Mouse (Mus musculus) frontal cortex, postnatal 25 days (tissue): ENCODE results near the gene Olfr1016.

Source experiments
- DNase-seq, 2 experiments: peaks; one replicate each; pipeline ENCODE4 v3.0.0; 2022; ENCODE audit warnings: low spot score in 2 of 2

The Olfr1016 gene

GRCm38 (mm10) chr2:85802444-85802843 is at the start of gene Olfr1016:
Gene Olfr1016 (minus strand): TSS chr2:85802544.
- no peak for DNase-seq

- no peak for DNase-seq
Observed at GRCm38 (mm10) chr2:85846730-85847129, 44.4 kb upstream of the Olfr1016 start, which contains the start of gene Olfr1020. Gene Olfr1020 (plus strand): TSS chr2:85847030.

DNA sequence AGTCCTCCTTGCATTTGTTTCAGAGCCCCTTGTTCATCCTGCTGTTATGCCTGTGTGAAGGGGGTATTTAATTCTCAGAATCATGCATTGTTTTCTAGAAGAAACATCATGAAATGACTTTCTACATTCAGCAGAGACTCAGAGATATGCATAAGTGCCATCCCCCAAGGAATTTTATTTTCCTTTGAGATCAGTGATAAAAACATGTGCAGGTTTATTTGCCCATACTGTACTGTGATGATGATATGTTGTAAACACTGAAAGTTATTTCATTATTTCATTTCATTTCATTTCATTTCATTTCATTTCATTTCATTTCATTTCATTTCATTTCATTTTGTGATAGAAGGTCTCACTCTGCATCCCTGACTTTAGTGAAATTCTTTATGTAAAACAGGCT is 43.0 kb upstream of the Olfr1016 start, which contains the start of gene Olfr1019:
Gene Olfr1019, minus strand, starts transcription at position 101 of the 400 bp plus-strand sequence.
- DNase-seq: no peak

DNA sequence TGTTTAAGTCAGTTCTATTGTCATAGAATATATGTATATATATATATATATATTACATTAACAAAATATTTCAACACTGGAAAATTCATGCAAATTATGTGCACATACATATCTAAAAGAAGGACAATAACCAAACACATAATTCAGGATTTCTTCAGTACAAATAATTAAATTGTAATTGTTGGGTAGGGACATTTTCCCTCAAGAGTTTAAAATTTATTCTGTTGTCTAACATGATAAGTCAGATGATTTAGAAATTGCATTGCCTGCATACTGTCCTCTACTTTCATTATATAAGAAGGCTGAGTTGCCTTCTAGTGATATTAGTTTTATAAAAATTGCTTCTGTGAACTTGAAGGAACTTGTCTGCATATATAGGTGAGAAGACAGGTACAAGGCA is 15.8 kb upstream of the Olfr1016 start, which contains the start of gene Olfr1018:
Gene Olfr1018, plus strand, starts transcription at position 301 of the 400 bp plus-strand sequence.
- no peak for DNase-seq

GRCm38 (mm10) chr2:85804501-85804900 is 2.2 kb upstream of the Olfr1016 start:
- no peak for DNase-seq

- no peak for DNase-seq
Observed at GRCm38 (mm10) chr2:85792331-85792730, 10.0 kb downstream of the Olfr1016 start.

DNA sequence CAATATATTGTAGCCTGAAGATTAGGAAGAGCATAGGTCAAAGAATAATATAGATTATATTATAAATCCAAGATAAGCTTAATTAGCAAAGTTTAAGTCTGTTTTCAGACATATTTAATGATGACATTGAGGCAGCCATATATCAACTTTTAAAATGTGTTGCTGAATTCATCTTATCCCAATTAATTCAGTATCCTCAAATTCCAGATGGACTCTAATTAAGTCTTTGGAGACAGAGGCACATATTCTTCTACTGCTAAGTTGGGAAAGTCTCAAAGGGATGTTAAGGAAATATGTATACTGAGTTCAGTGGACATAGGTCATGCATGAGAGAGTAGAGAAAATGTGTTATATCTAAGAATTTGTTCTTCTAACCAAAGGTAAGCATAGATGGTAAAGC is 20.6 kb downstream of the Olfr1016 start, which contains the start of gene Olfr1015:
Gene Olfr1015, plus strand, starts transcription at position 301 of the 400 bp plus-strand sequence.
- no peak for DNase-seq

- DNase-seq: no peak
Observed at GRCm38 (mm10) chr2:85772413-85772812, 29.9 kb downstream of the Olfr1016 start, which contains the start of gene Olfr1014. Gene Olfr1014 (plus strand): TSS chr2:85772713.

DNA sequence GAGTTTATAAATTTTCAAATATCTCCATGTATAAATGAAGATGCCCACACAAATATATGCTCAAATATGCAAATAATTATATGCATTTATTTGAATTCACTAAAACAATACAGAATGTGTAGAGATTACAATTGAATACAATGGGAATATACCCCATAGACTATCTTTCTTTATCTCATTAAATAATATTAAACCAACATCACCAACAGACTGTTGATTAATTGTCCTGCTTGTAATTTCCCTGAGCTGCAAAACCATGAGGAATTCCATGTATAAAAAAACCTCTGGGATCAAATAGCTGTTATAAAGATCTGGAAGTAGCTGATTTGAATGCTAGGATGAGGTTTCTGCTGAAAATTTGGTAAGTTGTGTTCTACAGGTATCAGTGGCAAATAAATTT is 35.5 kb downstream of the Olfr1016 start, which contains the start of gene Olfr1013:
Gene Olfr1013, plus strand, starts transcription at position 301 of the 400 bp plus-strand sequence.
- DNase-seq: no peak

DNA sequence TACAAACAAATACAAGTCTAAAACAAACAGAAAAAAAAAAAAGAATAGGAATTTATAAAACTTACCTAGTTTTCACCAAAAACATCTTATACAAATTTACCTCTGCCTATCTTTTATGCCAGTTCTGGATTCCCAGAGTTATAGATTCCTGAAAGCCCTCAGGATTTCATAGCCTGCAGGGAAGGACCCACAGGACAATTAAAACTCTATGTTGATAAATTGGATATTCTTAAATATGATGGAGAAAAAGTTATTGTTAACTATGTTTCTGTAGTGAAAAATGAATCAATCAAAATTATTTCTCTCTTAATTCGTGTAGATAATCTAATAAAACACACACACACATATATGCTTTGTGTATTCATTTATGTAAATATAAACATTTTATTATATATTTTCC is 39.7 kb downstream of the Olfr1016 start, which contains the start of gene Olfr1012:
Gene Olfr1012, minus strand, starts transcription at position 101 of the 400 bp plus-strand sequence.
- DNase-seq: no peak

DNA sequence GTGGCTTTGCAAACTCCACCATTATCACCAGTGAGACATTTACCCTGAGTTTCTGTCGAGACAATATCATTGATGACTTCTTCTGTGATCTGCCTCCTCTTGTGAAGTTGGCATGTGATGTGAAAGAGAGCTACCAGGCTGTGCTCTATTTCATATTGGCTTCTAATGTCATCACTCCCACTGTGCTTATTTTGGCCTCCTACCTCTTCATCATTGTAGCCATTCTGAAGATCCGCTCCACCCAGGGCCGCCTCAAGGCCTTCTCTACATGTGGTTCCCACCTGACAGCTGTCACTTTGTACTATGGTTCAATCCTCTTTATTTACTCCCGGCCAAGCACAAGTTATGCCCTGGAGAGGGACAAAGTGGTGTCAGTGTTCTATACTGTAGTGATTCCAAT is 48.5 kb downstream of the Olfr1016 start:
- DNase-seq: no peak
